Mouse (Mus musculus): ENCODE measurements around the gene Fam169a. TPM values are rescaled to one million over a fixed set of nuclear protein-coding genes. Genes with fewer than 3 reads are reported as not detected.
"Not testable (repeated sequence)": the region's sequence is repeated elsewhere in the genome, so short reads cannot be mapped to it uniquely, and the experiment has no call there.

The Fam169a gene
- total RNA-seq (2021): 10 to 100 TPM; 35.0 to 37.2 TPM

DNA sequence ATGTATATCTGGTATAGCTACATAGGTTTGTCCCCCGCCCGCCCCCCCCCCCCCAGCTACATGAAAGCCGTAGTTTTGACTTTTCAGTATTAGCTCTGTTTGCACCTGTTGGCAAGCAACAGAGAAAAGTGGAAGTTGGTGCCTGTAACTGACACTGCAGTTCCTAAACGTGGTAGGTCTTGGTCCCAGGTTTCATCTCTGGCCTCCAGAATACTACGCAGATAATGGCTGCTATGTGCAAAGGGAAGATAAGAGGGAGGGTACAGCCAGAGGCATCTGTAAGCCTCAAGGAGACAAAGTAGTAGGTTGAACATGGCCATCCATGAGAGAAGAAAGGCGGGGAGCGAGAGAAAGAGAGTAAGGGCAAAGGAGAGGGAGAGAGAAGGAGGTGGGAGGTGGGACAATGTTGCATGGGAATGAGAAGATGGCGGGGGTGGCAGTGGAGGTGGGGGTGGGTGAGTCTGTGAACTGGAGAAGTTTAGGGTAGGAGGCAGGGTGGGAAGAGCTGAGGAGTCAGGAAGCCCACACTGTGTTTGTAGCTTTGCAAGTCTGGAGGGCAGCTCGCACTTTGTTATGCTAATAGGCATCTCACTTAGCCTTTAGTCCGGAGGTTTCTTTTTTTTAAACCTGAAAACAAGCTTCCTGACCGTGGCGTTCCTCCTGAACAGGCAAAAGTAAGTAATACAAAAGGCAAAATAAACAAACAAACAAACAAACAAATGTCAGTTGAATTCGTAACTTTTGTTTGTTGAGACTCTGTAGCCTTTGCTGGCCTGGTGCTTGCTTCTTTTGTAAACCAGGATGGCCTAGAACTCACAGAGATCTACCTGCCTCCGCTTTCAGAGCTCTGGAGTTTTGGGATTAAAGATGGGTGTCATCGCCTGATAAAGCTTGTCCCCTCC lies at the start of gene Fam169a:
Gene Fam169a, plus strand, starts transcription at position 638 of the 902 bp plus-strand sequence.
- no peak for DNase-seq

DNA sequence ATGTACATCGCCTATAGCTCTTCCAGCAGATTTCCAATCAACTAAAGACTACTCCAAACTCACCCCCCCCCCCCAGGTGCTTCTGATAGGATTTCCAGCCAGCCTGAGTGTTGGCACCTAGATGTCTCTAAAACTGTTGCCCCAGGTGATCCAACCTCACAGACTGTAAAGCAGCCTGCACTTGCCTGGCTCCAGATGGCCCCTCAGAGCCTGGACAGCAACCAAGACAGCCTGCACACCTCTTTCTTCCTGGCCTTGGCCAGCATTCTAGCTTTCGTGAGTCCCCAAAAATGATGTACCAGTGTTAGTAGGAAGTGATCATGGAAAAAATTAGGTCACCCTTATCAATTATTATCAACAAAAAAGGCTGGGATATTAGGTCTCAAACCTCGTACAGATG lies 49.4 kb upstream of the Fam169a start:
- DNase-seq: no peak

DNA sequence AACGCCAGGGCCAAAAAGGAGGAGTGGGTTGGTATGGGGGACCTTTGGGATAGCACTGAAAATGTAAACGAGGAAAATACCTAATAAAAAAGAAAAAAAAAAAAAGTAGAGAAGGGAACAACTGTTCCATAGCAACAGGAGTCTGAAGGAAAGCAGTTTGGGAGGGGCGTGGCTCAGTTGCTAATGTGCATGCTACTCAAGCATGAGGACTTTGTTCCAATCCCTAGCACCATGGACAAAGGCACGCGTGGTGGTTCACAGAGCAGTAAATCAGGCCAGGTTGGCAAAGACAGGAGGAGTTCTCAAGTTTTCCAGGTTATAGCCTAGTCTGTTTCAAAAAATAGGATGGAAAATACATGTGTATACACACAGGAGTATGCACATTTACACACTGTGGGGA lies 47.0 kb upstream of the Fam169a start:
- DNase-seq: no peak

DNA sequence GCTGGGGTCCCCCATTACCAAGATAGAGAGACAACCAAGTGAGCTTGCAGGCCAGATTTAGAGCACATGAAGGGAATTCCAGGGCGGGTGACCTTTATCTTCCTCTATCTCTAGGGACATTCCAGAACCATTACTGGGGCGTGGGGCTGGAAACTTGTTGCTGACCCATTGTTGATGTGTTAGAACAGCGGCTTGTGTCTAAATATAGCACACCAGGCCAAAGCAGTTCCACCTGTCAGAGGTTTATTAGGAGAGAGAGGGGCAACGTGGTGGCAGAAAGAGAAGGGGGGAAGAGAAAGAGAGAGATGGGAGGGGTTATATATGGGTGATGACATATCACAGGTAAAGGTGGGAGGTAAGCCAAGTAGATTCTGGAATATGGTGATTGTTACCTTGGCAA lies 45.2 kb upstream of the Fam169a start:
- no peak for DNase-seq

DNA sequence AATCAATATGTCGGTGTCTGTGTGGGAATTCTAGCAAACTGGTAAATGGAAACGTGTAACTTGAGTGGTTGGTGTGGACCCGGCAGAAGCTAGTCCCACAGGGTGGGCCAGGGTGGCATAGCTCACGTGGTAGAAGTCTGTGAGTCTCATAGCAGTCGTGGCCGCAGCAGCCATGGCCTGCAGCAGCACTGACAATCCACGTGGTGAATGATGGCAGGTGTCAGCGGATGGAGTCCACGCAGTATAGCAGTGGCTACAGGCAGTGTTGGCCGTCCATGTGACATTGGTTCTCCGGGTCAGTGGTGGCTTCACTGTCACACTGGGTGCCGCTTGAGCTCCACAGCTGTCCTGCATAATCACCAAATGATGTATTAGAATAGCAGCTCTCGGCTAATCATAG lies 37.0 kb upstream of the Fam169a start:
- DNase-seq: no peak

DNA sequence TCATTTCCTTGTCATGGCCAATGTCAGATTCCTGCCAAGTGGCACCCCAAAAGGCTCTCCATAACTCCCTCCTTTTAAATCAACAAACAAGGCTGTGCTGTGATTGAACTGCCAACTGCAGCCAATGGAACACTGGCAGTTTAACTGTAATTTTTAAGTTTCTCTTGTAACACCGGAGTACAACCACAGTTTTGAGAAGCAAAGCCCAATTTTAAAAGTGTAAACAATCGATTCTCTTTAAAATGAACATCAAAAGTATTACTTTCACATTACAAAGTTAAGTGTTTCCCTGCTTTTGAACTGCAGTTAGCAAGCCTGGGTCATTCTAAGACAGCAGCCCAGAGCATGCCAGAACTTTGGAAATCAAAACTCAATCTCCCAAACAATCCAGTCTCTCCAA lies 32.8 kb upstream of the Fam169a start, which contains the start of gene 1700029F12Rik:
Gene 1700029F12Rik, minus strand, starts transcription at position 101 of the 400 bp plus-strand sequence.
- DNase-seq: no peak

DNA sequence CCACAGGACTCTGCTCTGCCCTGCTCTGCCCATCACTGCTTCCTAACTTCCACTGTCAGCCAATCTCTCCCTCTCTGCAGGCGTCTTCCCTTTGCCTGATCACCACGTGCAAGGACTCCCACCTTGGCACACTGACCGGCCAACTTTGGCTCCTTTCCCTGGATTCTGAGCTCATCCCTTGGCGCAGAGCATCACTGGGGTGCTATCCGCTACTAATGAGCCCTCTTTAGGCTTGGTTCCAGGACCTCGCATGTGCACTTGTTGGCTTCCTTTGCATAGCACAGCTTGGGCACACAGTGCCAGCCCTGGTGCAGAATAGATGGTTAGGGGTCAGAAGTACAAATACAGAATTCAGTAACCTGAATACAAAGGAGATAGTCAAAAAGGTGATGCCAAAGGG lies 15.9 kb upstream of the Fam169a start:
- peak; percentile 22 to 35 for DNase-seq

DNA sequence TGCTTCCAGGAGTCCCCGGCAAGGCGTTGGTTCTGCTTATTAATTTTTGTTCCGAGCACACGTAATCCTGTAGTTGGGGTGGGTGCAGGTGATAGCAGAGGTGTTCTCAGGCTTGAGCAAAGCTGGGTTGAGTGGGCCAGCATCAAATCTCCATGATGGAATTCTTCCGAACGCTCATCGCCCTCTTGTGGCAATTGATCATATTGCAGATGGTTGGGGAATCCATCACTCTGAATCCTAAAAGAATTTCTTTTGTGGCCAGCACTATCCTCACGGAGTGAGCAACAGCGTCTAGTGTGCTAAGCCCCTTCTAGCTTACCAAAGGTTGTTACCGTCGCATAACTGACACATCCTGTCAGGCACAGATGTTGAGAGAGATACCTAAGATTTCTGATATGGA lies 14.4 kb upstream of the Fam169a start:
- DNase-seq: peak; percentile 54 to 75

DNA sequence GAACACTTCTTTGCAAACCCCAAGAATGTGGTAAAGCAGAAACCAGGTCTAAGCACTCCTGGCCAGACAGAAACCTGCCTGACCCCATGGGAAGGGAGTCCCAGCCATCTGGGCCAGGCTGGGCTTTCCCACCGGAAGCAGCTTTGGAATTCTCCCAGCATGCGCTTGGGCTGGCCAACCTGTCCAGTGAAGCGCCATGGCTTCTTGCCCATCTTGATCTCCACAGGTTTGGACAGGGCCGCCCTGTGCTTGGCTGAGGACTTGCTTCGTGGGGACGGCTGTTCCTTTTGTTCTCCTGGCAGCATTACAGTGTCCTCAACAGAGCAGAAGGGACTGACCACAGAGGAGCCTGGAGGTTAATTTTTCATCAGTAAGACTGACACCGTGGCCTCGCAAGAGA lies 13.2 kb upstream of the Fam169a start:
- DNase-seq: no peak

DNA sequence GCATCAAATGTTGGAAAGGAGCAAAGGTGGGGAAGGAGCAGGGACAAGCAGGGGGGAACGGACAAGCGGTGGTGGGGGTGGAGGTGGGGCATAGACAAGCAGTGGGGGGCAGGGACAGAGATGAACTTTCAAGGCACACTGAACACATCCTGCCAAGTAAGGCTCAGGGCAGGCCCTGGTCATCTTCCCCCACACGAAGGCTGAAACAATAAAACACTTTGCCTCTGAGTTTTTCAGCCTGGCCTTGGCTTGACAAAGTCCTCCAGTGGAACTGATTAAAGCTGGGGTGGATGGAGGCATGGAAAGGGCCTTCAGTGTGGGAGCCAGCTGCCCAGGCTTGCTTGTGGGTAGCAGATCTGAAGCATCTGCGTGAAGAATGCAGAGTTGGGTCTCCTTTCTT lies 9.3 kb upstream of the Fam169a start:
- DNase-seq: no peak

DNA sequence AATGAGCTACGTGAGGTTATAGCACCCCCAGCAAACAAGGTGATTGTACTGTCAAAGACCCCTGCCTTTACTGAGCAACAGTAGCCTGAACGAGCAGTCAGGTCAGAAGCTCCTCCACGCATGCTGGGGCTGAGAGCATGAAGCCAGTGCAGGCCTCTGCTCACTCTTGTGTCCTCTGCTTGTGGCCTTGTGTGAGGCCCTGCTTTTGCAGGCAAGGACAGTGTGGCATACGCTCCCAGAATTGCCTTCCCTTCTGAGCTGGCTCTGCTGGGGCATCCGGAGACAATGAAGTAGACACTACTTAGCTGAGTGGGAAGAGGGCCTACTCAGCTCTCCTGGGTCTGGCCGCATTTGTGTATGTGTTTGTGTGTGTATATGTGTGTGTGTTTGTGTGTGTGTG lies 7.3 kb upstream of the Fam169a start:
- DNase-seq: no peak

DNA sequence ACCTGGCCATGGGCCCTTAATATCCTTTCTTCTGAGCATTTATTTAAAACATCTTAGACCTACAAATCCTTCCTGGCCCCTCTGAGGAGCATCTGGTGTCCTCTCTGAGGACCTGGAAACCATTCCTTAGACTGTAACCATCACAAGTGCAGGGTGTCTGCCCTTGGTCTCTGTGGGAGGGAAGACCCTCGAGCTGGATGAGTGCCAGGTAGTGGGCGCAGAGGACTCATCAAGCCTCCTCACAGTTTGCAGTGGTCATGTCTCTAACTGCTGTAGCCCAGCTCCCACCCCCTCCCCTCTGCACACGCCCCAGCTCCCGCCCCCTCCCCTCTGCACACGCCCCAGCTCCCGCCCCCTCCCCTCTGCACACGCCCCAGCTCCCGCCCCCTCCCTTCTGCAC lies 6.8 kb upstream of the Fam169a start:
- DNase-seq: no peak

DNA sequence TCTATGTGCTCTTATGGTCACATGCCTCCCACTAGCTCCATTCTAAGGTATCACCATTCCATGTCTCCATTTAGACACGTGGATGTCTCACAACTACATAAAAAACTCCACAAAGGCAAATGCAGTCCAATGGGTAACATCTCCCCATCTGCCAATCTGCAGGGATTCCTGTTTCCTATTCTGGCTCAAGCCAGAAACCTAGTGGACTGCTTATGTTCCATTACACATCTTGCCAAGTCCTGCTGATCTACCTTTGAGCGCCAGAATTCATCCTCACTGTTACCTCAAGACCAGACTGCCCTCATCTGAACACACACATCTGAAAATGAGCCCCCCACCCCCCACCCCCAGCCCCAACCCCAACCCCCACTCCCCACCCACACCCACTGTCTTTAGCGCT lies 4.9 kb upstream of the Fam169a start:
- no peak for DNase-seq

DNA sequence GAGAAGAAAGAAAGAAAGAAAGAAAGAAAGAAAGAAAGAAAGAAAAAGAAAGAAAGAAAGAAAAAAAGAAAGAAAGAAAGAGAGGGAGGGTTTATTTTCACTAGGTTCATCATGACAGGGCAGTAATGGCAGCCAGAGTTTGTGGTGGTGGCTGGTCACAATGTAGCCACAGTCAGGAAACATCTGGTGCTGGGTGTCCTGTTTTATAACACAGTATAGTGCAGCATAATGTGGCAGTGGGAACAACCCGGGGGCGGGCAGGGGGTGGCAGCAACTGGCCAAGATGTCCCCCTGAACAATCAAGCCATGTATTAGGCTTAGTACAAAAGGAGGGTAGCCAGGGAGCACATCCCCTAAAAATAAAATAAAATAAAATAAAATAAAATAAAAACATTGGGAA lies 3.7 kb upstream of the Fam169a start:
- no peak for DNase-seq

DNA sequence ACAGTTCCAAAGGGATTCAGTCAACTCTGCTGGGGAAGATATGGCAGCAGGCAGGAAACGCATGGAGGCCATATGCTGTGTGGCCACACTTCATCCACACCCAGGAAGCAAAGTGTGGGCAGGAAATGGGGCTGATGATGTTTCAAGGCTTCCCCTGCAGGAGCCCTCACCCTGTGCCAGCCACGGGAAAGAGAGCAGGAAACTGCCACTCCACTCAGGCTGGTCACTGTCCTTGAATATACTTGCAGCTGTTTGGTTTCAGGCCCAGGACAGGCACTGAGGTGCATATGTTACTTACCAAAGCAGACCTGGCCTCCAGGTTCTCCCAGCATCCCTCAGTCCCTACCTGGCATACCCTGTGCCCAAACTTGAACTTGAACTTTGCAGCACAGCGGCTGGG lies 2.7 kb upstream of the Fam169a start:
- no peak for DNase-seq

DNA sequence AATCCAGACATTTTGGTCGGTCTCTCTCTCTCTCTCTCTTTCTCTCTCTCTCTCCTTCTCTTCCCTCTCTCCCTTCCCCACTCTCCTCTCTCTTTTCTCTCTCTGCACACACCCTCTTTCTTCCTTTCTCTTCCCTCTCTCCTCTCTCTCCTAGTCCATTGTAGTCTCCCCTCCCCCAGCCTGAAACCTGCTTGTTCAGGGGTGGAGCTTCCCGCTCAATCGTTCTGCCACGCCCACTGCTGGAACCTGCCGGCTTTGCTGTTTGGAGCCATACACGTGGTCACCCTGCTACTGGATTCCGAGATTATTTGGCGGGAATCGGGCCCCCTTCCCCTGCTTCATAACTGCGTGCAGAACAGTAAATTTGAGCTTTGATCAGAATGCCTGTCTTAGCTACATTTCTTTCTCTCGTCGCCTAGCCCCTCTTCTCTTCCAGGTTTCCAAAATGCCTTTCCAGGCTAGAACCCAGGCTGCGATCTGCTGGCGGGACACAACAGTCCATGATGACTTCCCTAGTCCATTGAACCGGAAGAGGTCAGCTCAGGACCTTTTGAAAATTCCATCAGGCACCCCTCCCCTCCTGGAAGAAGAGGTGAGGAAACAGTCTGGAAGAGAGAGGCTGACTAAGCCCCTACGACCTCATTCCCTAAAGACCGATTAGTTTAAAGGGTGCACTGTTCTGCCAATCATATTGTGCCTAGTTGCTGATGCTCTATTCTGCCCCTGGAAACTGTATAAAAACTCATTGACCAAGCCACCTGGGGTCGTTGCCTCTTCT lies 2.1 kb upstream of the Fam169a start:
- not testable (repeated sequence) for DNase-seq

DNA sequence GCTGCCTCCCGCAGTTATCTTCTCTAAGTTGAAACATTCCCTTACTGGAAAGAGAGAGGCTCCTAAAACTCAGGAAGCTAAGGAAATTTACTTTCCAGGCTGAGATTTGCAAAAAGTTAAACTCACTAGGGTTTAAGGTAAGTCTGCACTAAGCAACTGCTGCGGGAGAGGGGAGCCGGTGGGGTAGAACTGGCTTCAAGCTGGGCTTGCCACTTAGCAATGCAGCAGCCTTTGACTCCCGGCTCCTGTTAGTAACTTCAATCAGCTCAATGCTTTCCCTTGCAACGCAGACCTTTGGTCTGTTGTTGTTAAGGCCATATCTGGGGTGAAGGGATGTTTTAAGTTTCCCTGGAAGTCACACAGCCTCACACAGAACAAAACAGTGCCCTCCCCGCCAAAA lies 605 bp downstream of the Fam169a start:
- no peak for DNase-seq

DNA sequence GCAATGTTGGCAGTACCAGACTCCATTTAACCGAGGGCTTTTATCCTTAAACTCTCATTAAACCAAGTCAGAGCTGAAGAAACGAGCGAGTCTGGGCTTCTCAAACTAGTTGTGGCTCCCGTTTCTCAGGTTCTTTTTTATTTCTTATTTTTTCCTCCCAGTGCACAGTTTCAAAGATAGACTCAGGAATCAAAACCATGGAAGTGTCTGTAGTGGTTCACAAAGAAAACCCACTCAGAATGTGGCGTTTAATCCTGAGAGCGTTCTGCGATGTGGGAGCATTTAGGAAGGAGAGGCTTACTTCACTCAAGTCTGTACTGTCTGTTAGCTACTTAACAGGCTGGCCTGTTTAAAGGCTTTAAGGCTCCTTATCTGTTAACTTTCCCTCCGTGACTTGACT lies 1.1 kb downstream of the Fam169a start:
- no peak for DNase-seq

DNA sequence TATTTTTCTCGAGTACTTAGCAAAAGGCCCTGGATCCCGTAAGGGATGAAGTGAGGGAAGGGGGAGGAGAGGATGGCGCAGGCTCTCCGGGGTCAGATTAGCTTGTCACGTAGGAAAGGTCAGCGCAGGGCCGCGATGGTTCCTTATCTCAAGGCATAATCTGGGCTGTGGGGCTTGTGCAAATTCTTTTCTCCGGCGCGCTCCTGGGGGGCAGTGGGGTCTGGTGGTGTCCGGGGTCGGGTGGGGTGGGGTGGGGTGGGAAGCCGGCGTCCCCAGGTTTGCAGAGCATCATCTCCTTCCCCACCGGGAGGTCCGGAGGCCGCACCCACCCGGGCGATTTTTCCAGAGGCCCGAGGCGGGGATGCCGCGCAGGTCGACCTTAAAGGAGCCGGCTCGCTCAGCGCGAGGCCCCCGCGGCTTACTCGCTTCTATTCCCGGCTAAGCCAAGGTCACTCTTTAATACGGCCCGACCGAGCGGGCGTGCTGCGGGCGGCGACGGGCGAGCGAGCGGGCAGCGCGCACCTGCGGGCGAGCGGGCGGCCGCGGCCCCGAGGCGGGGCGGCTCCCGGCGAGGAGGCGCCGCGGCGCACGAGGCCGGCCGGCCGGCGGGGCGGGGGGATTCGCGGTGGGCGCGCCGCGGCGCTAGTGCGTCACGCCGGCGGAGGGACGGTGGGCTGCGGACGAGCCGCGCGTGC lies 4.0 kb downstream of the Fam169a start:
- DNase-seq: peak; percentile 15 to 19

DNA sequence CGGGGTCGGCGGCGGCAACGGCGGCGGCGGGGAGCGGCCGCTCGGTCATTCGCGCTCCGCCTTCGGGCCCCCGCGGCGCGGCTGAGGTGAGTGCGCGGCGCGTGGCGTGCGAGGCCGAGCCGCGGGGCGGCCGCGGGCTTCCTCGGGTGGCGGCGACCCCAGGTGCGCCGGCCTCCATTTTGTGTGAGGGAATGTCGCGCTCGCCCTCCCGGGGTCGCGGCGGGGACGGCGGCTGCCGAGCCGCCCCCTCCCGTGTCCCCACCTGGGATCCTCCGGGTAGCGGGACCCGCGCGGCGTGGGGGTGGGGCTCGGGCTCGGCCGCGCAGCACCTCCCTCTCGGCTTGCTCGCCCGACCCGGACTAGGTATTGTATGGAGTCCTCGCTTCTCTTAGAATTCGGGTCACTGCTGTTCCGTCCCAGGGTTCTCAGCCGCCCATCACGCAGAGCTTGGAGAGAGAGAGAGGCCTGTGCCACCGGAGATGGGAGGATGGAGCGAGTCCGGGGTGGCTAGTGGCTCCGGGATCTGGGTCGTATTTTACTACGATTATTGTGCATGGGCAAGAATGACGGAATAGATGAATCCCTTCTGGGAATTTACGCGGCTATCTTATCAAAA lies 4.6 kb downstream of the Fam169a start:
- peak; percentile 49 to 55 for DNase-seq

DNA sequence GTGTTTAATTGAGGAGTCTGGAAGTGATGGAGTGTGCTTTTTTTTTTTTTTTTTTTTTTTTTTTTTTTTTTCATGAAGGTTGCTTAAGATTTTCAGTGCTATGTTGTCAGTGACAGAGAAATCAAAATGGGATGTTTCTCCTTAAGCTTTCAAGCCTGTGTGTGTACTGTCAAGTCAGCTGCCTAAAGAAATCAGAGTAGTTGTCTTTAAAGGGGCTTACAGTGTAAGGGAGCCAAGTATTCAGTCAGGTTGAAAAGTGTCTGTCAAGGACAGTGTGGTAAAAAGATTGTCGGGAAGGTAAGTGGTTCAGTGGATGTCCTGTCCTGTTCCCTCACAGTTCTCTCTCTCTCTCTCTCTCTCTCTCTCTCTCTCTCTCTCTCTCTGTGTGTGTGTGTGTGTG lies 6.4 kb downstream of the Fam169a start:
- DNase-seq: no peak

DNA sequence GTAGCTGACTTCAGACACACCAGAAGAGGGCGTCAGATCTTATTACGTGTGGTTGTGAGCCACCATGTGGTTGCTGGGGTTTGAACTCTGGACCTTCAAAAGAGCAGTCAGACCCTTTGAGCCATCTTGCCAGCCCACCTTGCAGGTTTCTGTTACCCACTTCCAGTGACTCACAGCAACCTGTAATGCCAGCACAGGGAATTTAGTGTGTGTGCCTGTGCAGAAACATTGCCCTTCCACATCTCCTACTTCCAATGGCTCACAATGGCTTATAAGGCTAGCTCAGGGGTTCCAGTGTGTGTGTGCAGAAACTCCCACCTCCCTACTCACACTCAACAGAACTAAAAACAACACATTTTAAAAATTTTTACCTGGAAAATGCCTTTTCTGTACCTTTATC lies 10.5 kb downstream of the Fam169a start:
- no peak for DNase-seq

DNA sequence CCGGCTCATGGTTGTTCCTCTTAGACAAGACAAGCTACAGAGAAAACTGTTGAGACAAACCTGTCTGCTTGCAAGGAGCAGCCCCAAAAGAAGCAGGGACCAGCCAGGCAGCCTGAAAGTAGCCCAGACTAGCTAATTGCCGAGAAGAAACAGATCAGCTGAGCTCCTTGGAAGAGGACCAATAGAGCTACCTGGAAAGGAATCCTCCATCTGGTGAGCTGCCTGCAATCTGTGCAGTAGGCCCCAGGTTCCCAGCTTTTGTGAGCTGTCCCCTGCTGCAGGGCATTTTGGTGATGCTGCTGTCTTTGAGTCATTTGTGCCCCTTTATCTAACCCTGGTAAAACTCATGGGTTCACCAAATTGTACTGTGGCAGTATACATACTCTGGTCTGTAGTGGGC lies 13.1 kb downstream of the Fam169a start:
- DNase-seq: no peak
